Comparison of ENCODE assay signal across 18 mouse cellular contexts in the genomic region with DNA sequence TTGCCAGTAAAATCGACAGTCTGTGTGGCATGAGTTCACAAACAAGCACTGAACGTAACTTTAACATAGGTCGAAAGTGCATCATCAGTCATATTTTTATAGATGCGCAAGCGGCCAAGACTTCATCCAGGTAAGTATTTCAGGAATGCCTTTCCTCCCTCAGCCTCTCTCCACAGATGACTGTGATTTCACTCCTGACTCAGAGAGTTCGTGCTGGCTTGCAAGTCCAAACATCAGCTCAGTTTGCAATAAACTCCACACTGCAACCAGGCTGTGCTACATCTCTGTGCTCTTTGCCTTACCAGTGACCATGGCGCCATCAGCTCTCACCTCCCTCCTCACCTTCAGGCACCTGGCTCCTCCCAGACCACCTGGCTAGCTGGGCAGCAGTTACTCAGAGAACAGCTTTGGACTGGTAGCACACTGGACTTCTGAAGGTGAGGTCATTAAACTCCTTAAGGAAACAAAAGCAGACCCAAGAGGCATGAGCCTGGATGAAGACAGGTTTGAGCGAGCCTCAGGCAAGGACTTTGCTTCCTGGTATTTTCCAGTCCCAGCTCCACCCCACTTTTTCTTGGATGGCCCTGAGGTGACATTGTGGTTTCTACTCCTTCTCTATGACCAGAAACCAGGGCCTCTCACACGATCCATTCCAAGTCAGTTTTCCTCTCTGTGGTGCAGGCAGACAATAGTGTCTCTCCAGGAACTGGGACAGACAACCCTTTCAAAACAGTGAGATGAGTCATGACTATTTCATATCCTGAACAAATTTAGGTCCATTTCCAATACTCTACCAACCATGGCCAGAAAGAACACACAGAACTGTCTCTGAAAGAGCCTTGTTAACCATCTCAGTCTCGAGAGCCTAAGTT. TPM values are rescaled to one million over a fixed set of nuclear protein-coding genes. Genes with fewer than 3 reads are reported as not detected.
A peak's percentile ranks its signal among the peaks of the same experiment; 100 is the strongest.
DNase-seq lines count a peak whose midpoint lies in the region; TF ChIP-seq lines count a peak whose summit lies in the region.
"Had no signal": no experiment of that assay in that cellular context is flagged by ENCODE, and none has a peak within 500 bp of the region (broad histone marks: within the 10 kb centered on the region; RNA-seq: fewer than 3 reads in every experiment).

No protein-coding gene starts in this region.

- H3K4me3 ChIP-seq in embryonic fibroblast, embryonic 13.5 days (ENCODE audit: insufficient read depth, low read length), result no peak overlapping the region
- H3K4me3 ChIP-seq in forebrain, embryonic 10.5 days, result no peak overlapping the region
- H3K4me3 ChIP-seq: hindbrain, embryonic 15.5 days; neural tube, embryonic 12.5 days; stomach, embryonic 15.5 days had no signal

- peak; percentile 9 for DNase-seq in adrenal gland, adult 2 months
- DNase-seq in adrenal gland, postnatal 10 days, result no peak
- peak; percentile 17 for DNase-seq in 3134 (ENCODE audit: extremely low read depth, insufficient read length, low spot score)
- DNase-seq in kidney, postnatal 36 days, result peak; percentile 6 to 24
- DNase-seq in left cerebral cortex, postnatal 10 days (ENCODE audit: extremely low spot score in 1 of 2, low spot score in 2 of 2), result no peak
- DNase-seq in right cerebral cortex, postnatal 4 days, result no peak
- DNase-seq in forebrain, embryonic 10.5 days (ENCODE audit: extremely low spot score, low spot score), result no peak
- DNase-seq: cerebellum, adult 8-10 months; forebrain, postnatal 0 days; gastrocnemius, postnatal 25 days; lung, adult 18-20 months; midbrain, embryonic 14.5 days; thymus, postnatal 4 days had no signal

- no peak for TF ChIP-seq CTCF in embryonic fibroblast, embryonic 13.5 days (IDR thresholded peaks at IDR 0.05; ENCODE audit: borderline replicate concordance, insufficient read depth, low read length)

- H3K4me1 ChIP-seq in embryonic fibroblast, embryonic 13.5 days (ENCODE audit: control insufficient read depth, insufficient read depth, low read length), result peaks cover 6% of the 10 kb centered on the region; the same call in 1 of the 2 replicates
- no peaks in the 10 kb centered on the region for H3K4me1 ChIP-seq in forebrain, embryonic 10.5 days
- H3K4me1 ChIP-seq: hindbrain, embryonic 15.5 days; neural tube, embryonic 12.5 days; stomach, embryonic 15.5 days had no signal

- 87% methylated on average over 10 of the region's 10 CpGs for WGBS in forebrain, embryonic 10.5 days

- H3K36me3 ChIP-seq in forebrain, embryonic 10.5 days (replicated peaks), result no peaks in the 10 kb centered on the region
- H3K36me3 ChIP-seq: hindbrain, embryonic 15.5 days; neural tube, embryonic 12.5 days; stomach, embryonic 15.5 days had no signal

- peak overlapping the region; percentile 68 for H3K27ac ChIP-seq in embryonic fibroblast, embryonic 13.5 days (ENCODE audit: insufficient read depth, low read length)
- no peak overlapping the region for H3K27ac ChIP-seq in forebrain, embryonic 10.5 days
- H3K27ac ChIP-seq: hindbrain, embryonic 15.5 days; macrophage; neural tube, embryonic 12.5 days; stomach, embryonic 15.5 days had no signal

- H3K27me3 ChIP-seq in forebrain, embryonic 10.5 days (ENCODE audit: poor library complexity, severe bottlenecking), result no peaks in the 10 kb centered on the region
- H3K27me3 ChIP-seq: hindbrain, embryonic 15.5 days; neural tube, embryonic 12.5 days; stomach, embryonic 15.5 days had no signal

- no peak for TF ChIP-seq POLR2A in embryonic fibroblast, embryonic 13.5 days (IDR thresholded peaks at IDR 0.05; ENCODE audit: low read depth, low read length)

- H3K9me3 ChIP-seq in forebrain, embryonic 10.5 days, result no peaks in the 10 kb centered on the region
- H3K9me3 ChIP-seq: hindbrain, embryonic 15.5 days; neural tube, embryonic 12.5 days; stomach, embryonic 15.5 days had no signal

- intact Hi-C loops in left cerebral cortex, postnatal 10 days (cut with DNase I), result no loop called here

RNA-seq across cellular contexts. Expression of gene Sox4, which starts 35.9 kb away (rescaled TPM):
- total RNA-seq in adrenal gland, adult 2 months (2021), result 10 to 100 TPM; 14.3 to 27.9 TPM
- polyA plus RNA-seq in adrenal gland, adult 2 months (2012; rRNA removed), result 39.9 and 45.9 TPM in 2 replicates
- total RNA-seq in adrenal gland, postnatal 10 days (2021), result 10 to 100 TPM; 23.4 to 42.3 TPM
- polyA plus RNA-seq in embryonic fibroblast, embryonic 13.5 days (2011; ENCODE audit: insufficient read length, low read depth, missing spikeins), result 78.8 and 116 TPM in 2 replicates
- 10 to 100 TPM; 54.7 to 70.7 TPM for total RNA-seq in left cerebral cortex, postnatal 10 days (2021)
- 50.5 and 52.0 TPM in 2 replicates for polyA plus RNA-seq in forebrain, embryonic 10.5 days (2016; fragmentation: Nextera tagmentation; extraction: Ambion mirVana)

Comparison
In these comparisons a context has a peak if more than half of its experiments do, and no peak if none do; other contexts are left out.
1. DNase-seq: peak in adrenal gland, adult 2 months (single experiment), 3134 (single experiment) and kidney, postnatal 36 days (2 of 2); none in adrenal gland, postnatal 10 days (single experiment), left cerebral cortex, postnatal 10 days (0 of 2), right cerebral cortex, postnatal 4 days (single experiment) and forebrain, embryonic 10.5 days (single experiment).